Mouse (Mus musculus): ENCODE measurements around the gene Rgma. TPM values are rescaled to one million over a fixed set of nuclear protein-coding genes. Genes with fewer than 3 reads are reported as not detected.

Rgma gene
- polyA plus RNA-seq, 1 experiment from 2014 or later: 6.6 TPM

- H3K4me2 ChIP-seq (ENCODE audit: low read length): no peak overlapping the region
- no peak overlapping the region for H3K27ac ChIP-seq
- H3K36me3 ChIP-seq (ENCODE audit: insufficient read depth, low read length): no peaks in the 10 kb centered on the region
- no peaks in the 10 kb centered on the region for H3K27me3 ChIP-seq (ENCODE audit: insufficient read depth, low read length)
- 38% methylated on average over 10 of the region's 10 CpGs for WGBS
- no peaks in the 10 kb centered on the region for H3K9me3 ChIP-seq (replicated peaks; ENCODE audit: low read length)
- DNase-seq (ENCODE audit: low spot score) (no peak), ATAC-seq (replicated peaks; ENCODE audit: low FRiP score, low read depth) (no peak)
- H3K4me3 ChIP-seq (replicated peaks; ENCODE audit: low read depth, low read length): no peak overlapping the region
- no peak for TF ChIP-seq CTCF (IDR thresholded peaks at IDR 0.05; ENCODE audit: low read depth)
- H3K4me1 ChIP-seq (replicated peaks; ENCODE audit: insufficient read depth, low read length): 0 out of 2 replicates have a peak, but pooled peaks cover 5% of the 10 kb centered on the region
- no peak overlapping the region for H3K9ac ChIP-seq (ENCODE audit: low read depth, low read length)
Measured at GRCm38 (mm10) chr7:73348585-73349124, 26.7 kb upstream of the Rgma start.

GRCm38 (mm10) chr7:73349158-73349557 is 26.2 kb upstream of the Rgma start:
- H3K9ac ChIP-seq (ENCODE audit: low read depth, low read length): no peak overlapping the region
- H3K27me3 ChIP-seq (ENCODE audit: insufficient read depth, low read length): no peaks in the 10 kb centered on the region
- no peak overlapping the region for H3K27ac ChIP-seq
- H3K9me3 ChIP-seq (replicated peaks; ENCODE audit: low read length): no peaks in the 10 kb centered on the region
- WGBS: 63% methylated on average over 8 of the region's 8 CpGs
- no peak for TF ChIP-seq CTCF (IDR thresholded peaks at IDR 0.05; ENCODE audit: low read depth)
- H3K4me3 ChIP-seq (replicated peaks; ENCODE audit: low read depth, low read length): no peak overlapping the region
- no peak for ATAC-seq (replicated peaks; ENCODE audit: low FRiP score, low read depth)
- no peaks in the 10 kb centered on the region for H3K36me3 ChIP-seq (ENCODE audit: insufficient read depth, low read length)
- DNase-seq (ENCODE audit: low spot score): no peak
- H3K4me1 ChIP-seq (replicated peaks; ENCODE audit: insufficient read depth, low read length): 0 out of 2 replicates have a peak, but pooled peaks cover 5% of the 10 kb centered on the region
- H3K4me2 ChIP-seq (ENCODE audit: low read length): no peak overlapping the region

GRCm38 (mm10) chr7:73355229-73355628 is 20.1 kb upstream of the Rgma start:
- Histone ChIP-seq H3K36me3 (ENCODE audit: insufficient read depth, low read length) (no peaks in the 10 kb centered on the region), H3K27ac (no peak overlapping the region), H3K9ac (ENCODE audit: low read depth, low read length) (no peak overlapping the region), H3K4me1 (replicated peaks; ENCODE audit: insufficient read depth, low read length) (0 out of 2 replicates have a peak, but pooled peaks cover 5% of the 10 kb centered on the region), H3K9me3 (replicated peaks; ENCODE audit: low read length) (no peaks in the 10 kb centered on the region), H3K4me3 (replicated peaks; ENCODE audit: low read depth, low read length) (no peak overlapping the region), H3K4me2 (ENCODE audit: low read length) (no peak overlapping the region), H3K27me3 (ENCODE audit: insufficient read depth, low read length) (no peaks in the 10 kb centered on the region)
- TF ChIP-seq CTCF (IDR thresholded peaks at IDR 0.05; ENCODE audit: low read depth): no peak
- DNase-seq (ENCODE audit: low spot score): no peak
- 77% methylated on average over 9 of the region's 9 CpGs for WGBS
- no peak for ATAC-seq (replicated peaks; ENCODE audit: low FRiP score, low read depth)

GRCm38 (mm10) chr7:73356901-73357300 is 18.4 kb upstream of the Rgma start:
- WGBS: 90% methylated on average over 5 of the region's 5 CpGs

GRCm38 (mm10) chr7:73357626-73358025 is 17.7 kb upstream of the Rgma start:
- Histone ChIP-seq H3K4me2 (ENCODE audit: low read length) (no peak overlapping the region), H3K27ac (no peak overlapping the region), H3K9me3 (replicated peaks; ENCODE audit: low read length) (no peaks in the 10 kb centered on the region), H3K36me3 (ENCODE audit: insufficient read depth, low read length) (no peaks in the 10 kb centered on the region), H3K4me1 (replicated peaks; ENCODE audit: insufficient read depth, low read length) (no peaks in the 10 kb centered on the region), H3K9ac (ENCODE audit: low read depth, low read length) (no peak overlapping the region), H3K4me3 (replicated peaks; ENCODE audit: low read depth, low read length) (no peak overlapping the region), H3K27me3 (ENCODE audit: insufficient read depth, low read length) (no peaks in the 10 kb centered on the region)
- no peak for TF ChIP-seq CTCF (IDR thresholded peaks at IDR 0.05; ENCODE audit: low read depth)
- 65% methylated on average over 2 of the region's 2 CpGs for WGBS
- DNase-seq (ENCODE audit: low spot score) (no peak), ATAC-seq (replicated peaks; ENCODE audit: low FRiP score, low read depth) (no peak)

More at GRCm38 (mm10) chr7:73356901-73357300, 18.4 kb upstream of the Rgma start:
- no peaks in the 10 kb centered on the region for H3K4me1 ChIP-seq (replicated peaks; ENCODE audit: insufficient read depth, low read length)
- no peaks in the 10 kb centered on the region for H3K9me3 ChIP-seq (replicated peaks; ENCODE audit: low read length)
- no peaks in the 10 kb centered on the region for H3K27me3 ChIP-seq (ENCODE audit: insufficient read depth, low read length)
- DNase-seq (ENCODE audit: low spot score) (no peak), ATAC-seq (replicated peaks; ENCODE audit: low FRiP score, low read depth) (no peak)
- no peak overlapping the region for H3K4me2 ChIP-seq (ENCODE audit: low read length)
- H3K36me3 ChIP-seq (ENCODE audit: insufficient read depth, low read length): no peaks in the 10 kb centered on the region
- H3K9ac ChIP-seq (ENCODE audit: low read depth, low read length): no peak overlapping the region
- no peak for TF ChIP-seq CTCF (IDR thresholded peaks at IDR 0.05; ENCODE audit: low read depth)
- H3K4me3 ChIP-seq (replicated peaks; ENCODE audit: low read depth, low read length): no peak overlapping the region
- H3K27ac ChIP-seq: no peak overlapping the region

- Histone ChIP-seq H3K4me2 (ENCODE audit: low read length) (no peak overlapping the region), H3K36me3 (ENCODE audit: insufficient read depth, low read length) (no peaks in the 10 kb centered on the region), H3K27me3 (ENCODE audit: insufficient read depth, low read length) (no peaks in the 10 kb centered on the region), H3K4me1 (replicated peaks; ENCODE audit: insufficient read depth, low read length) (no peaks in the 10 kb centered on the region), H3K4me3 (replicated peaks; ENCODE audit: low read depth, low read length) (no peak overlapping the region), H3K9ac (ENCODE audit: low read depth, low read length) (no peak overlapping the region), H3K27ac (no peak overlapping the region), H3K9me3 (replicated peaks; ENCODE audit: low read length) (no peaks in the 10 kb centered on the region)
- no peak for DNase-seq (ENCODE audit: low spot score)
- TF ChIP-seq CTCF (IDR thresholded peaks at IDR 0.05; ENCODE audit: low read depth): no peak
- ATAC-seq (replicated peaks; ENCODE audit: low FRiP score, low read depth): no peak
- WGBS: 66% methylated on average over 4 of the region's 4 CpGs
Measured at GRCm38 (mm10) chr7:73365511-73365910, 9.8 kb upstream of the Rgma start.

- Histone ChIP-seq H3K36me3 (ENCODE audit: insufficient read depth, low read length) (no peaks in the 10 kb centered on the region), H3K4me3 (replicated peaks; ENCODE audit: low read depth, low read length) (no peak overlapping the region), H3K27ac (no peak overlapping the region), H3K9ac (ENCODE audit: low read depth, low read length) (no peak overlapping the region), H3K27me3 (ENCODE audit: insufficient read depth, low read length) (no peaks in the 10 kb centered on the region), H3K4me1 (replicated peaks; ENCODE audit: insufficient read depth, low read length) (no peaks in the 10 kb centered on the region), H3K4me2 (ENCODE audit: low read length) (no peak overlapping the region), H3K9me3 (replicated peaks; ENCODE audit: low read length) (no peaks in the 10 kb centered on the region)
- DNase-seq (ENCODE audit: low spot score) (no peak), ATAC-seq (replicated peaks; ENCODE audit: low FRiP score, low read depth) (no peak)
- WGBS: 65% methylated on average over 7 of the region's 7 CpGs
- TF ChIP-seq CTCF (IDR thresholded peaks at IDR 0.05; ENCODE audit: low read depth): no peak
Measured at GRCm38 (mm10) chr7:73365965-73366364, 9.3 kb upstream of the Rgma start.
